Mouse (Mus musculus) c-Kit-positive CD71-positive TER-119-negative erythroid progenitor cells, embryonic 14.5 days (primary cell): ENCODE data around the gene Gatd1.

Experiments used
- DNase-seq: peaks from one replicate; pipeline ENCODE4 v3.0.0-alpha.2; 2013; ENCODE audit warnings: low read depth

Gatd1 gene

DNA sequence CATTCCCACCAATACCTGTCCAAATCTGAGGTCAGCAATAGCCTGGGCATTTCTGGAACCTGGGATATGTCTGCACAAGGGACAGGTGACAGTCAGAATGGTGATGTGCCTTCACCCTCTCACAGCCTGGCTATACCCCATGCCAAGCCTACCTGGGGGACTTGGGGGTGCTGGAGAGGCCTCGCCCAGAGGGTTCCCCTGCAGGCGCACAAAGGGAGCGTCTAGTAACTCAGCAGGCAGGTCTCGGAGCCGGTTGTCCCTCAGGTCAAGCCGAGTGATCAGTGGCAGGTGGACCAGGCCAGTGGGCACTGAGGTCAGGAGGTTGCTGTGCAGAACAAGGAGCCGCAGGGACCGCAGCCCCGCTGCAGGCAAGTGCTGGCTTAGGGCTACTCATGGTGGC is 27.5 kb upstream of the Gatd1 start:
- DNase-seq: no peak

- DNase-seq: no peak
These were observed 26.7 kb upstream of the Gatd1 start for GRCm38 (mm10) chr7:141440613-141441012.

- DNase-seq: no peak
These were observed 25.9 kb upstream of the Gatd1 start for GRCm38 (mm10) chr7:141439811-141440210.

GRCm38 (mm10) chr7:141439140-141439679 is 25.3 kb upstream of the Gatd1 start:
- no peak for DNase-seq

DNA sequence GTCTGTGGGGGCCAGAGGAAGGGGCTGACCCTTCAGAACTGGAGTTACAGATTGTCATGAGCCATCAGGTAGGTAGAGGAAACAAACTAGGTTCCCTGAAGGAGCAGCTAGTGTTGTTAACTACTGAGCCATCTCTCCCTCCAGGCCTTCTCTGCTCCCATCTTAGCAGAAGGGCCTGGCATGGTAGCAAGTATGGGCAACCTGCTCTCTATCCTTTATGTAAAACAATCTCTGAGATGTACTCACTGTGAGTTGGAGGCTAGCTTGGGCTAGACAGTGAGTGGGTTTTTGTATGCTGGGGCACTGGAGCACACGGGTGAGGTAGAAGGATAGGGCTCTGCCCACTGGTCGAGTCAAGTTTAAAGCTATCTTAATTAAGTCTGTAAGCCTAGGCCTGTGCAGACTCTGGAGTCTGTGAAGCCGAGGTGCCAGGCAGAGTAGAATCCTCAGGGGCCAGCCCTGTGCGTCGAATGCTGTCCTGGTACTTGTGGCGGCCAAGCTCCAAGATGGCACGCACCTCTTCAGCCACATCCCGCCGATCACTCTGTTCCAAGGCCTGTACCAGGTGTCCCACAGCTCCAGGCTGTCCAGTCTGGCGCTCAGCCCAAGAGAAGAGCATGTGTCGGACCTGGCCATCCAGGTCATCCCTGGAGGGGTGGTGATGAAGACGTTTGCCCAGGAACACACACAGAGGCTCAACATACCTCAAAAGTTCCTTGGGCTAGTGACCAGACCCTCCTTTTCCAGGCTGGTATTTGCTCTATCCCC is 24.4 kb upstream of the Gatd1 start:
- DNase-seq: no peak

DNA sequence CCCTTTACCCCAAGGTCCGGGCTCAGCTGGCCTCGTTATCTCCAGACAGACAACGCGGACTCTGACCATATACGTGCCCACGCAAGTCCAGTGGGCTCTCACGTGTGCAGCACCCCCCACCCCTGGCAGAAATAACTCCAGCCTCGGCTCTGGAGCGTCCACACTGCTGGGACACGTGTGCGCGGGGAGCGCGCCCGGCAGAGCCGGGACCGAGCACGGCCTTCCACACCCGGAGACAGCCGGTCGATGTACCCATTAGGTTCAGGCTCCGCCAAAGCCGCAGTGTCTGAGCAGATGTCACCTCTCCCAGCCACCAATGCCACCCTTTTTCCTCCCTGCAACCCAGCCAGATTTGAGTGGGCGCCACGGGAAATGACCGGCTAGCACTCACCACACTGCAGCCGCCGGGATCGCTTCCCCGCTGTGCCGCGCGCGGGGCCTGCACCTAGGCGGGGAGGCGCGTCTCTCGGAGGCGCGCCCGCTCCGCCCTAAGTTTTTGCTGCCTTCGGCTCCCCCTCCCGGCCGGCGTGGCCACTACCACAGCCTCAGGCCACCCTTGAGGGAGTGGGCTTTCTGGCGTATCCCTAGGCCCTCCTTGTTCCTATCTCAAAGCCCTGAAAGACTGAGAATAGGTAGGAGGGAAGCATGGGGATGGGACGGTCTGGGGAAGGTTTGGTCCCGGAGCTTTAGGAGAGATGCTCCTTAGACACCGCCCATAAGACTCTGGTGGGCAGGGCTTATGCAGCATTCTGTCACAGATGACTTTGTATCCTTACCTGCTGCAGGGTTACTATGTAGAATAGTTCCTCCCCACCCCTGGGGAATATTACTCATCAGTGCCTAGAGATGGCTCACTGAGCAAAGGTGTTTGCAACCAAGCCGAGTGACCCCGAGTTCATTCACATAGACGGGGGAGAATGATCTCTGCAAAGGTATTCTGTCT is 23.5 kb upstream of the Gatd1 start, which contains the start of gene Slc25a22:
Gene Slc25a22, minus strand, starts transcription at position 715 of the 943 bp plus-strand sequence.
- DNase-seq: peak; percentile 66

GRCm38 (mm10) chr7:141436523-141436892 is 22.6 kb upstream of the Gatd1 start:
- no peak for DNase-seq

DNA sequence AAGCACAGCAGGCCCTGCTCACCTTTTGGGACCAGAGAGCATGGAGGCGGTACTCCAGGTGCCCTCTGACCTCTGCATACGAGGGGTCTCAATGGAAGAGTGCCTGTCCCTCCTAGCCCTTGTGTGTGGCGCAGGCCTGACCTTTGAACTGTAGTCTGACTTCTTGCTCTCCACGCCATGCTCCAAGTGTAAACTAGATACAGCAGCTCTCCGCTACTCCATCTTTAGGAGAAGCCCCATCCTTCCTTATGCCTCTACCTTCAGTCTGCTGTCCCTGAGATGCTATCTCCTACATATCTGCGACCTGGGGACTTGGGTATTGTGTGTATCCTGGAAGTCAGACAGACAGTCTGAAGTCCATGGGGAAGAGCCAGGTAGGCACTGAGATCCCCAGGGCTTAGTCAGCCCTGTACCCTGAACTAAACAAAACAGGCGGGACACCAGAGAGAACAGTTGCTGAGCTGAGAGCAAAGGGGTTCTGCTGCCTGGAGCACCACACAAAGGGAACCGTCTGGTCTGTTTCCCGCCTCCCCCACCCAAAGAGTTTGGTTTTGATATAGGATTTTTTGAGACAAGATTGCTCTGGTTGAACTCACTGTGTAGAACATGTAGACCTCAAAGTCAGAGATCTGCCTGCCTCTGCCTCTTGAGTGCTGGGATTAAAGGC is 22.1 kb upstream of the Gatd1 start:
- no peak for DNase-seq

DNA sequence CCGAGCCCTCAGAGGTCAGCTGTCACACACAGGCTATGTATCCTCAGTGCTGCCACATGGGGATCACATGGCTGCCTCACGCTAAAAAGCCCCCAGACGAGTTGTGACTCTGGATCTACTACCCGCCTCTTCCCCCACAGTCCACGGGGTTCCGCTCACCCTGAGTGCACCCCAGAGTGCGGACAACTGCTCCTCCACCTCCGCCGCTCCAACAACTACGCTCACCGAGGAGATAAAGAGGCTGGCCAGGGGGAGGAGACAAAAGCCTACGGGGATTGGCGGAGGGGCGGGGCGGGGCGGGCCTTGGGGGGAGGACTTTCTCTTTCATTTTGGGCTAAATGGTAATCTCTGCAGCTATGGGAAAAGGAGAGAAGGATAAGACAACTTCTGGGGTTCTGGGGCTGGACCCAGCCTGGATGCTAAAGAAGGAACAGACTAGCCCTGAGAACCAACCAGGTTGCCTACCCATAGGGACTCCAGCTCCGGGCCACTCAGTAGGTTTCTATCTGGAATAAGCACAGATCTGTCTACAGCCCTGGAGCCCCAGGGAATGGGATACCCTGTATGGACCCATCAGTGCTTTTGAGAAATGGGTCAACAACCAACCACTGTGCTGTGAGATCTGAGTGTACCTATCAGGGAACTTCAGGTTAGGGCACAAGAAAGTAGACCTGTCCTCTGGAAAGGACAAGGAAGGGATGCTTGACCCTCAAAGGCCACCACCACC is 21.4 kb upstream of the Gatd1 start:
- DNase-seq: peak; percentile 78

GRCm38 (mm10) chr7:141434464-141434863 is 20.5 kb upstream of the Gatd1 start:
- DNase-seq: no peak

DNA sequence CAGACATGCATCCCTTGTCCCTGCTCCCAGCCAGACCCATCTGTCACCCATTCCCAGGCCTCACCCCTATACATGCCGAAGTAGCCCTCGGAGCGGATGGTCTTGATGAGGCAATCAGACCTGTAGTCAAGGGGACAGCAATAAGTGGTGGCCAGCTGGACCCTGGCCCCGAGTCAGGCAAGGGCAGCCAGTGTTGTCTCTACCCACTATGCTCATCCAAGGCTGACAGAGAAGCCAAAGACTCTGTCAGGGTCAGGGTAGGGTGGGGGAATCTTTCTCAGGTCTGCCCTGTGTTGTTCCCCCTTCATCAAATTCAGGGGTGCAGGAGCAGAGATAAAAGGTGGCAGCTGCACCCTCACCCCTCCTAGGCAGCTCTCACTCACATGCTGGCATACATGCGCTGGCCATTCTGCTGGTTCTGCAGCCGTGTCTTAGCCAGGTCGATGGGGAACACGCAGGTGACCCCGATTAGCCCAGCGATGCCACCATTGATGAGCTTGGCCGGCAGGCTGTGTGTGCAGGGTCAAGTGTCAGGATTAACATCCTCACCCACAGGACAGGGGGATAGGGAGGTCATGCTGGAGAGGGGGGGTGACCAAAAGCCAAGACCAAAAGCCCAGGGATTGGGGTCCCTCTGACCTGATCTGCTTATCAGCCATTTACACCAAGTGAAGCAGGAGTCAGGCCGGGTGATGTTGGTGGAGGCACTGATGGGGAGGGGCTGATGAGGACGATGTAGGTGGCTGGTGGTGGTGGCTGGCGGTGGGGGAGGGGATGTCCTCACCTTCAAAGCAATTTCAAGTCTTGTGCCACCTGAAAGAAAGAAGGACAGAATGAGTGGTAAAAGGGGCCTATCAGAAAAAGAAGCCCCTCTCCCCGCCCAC is 19.8 kb upstream of the Gatd1 start:
- DNase-seq: no peak

- DNase-seq: no peak
These were observed 19.0 kb upstream of the Gatd1 start for GRCm38 (mm10) chr7:141432741-141433516.

DNA sequence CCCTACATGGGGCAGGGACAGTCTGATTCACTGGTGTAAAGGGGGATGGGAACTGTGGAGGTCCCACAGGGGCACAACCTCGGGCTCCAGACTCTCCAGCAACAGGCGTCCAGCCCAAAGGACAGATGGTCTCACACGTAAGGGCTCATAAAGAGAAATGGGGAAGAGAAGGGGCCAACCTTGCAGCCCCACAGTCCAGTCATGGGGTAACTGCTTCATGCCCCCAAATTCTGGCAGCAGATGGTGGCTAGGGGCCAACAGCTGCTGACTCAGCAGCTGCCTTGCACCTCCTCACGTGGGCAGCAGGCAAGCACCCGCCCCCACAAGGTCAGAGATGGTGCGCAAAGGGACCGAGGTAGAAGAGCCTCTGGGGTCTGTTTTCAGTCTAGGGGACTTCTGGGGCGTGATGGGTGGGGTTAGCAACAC is 18.3 kb upstream of the Gatd1 start:
- DNase-seq: no peak

- DNase-seq: no peak
These were observed 17.7 kb upstream of the Gatd1 start for GRCm38 (mm10) chr7:141431434-141432185.

- DNase-seq: no peak
These were observed 16.8 kb upstream of the Gatd1 start for GRCm38 (mm10) chr7:141430585-141431240.

DNA sequence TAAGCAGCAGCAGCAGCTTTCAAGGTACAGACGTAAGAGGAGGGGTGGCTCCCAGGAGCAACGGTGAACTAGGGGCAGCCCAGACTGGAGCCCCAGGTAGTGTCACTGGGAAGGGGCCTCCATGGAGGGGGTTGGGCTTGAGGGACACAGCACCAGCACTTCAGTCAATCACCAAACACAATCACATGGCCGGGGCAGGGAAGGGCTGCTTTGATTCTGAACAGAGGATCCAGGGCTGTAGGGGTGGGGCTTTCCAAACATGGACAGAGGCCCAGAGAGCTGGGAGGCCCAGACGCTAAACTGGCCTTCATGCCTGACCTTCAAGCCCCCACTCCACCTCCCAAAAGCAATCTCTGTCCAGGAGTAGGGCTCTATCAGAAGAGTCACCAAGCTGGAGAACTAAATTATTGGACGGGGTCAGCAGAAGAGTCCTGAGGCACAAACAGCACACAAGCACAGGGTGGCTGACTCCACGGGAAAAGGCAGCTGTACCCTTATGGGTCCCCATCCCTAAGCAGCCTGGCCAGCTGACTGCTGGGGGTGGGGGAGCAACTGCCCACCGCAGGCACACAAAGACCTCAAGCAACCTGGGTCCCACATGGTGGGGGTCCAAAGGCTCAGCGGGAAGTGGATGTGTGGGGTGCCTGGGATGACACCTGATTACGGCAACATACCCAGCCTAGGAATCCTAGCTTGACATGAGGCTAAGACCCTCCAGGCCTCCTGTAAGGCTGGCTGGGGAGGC is 16.1 kb upstream of the Gatd1 start:
- DNase-seq: no peak

GRCm38 (mm10) chr7:141429310-141429709 is 15.4 kb upstream of the Gatd1 start, which contains the start of gene Cend1:
Gene Cend1 (minus strand): TSS chr7:141429491.
- DNase-seq: no peak

GRCm38 (mm10) chr7:141428701-141429100 is 14.8 kb upstream of the Gatd1 start:
- no peak for DNase-seq
